Mouse (Mus musculus) liver, adult 2 months (tissue): ENCODE data around the gene Pcsk6. TPM values are rescaled to one million over a fixed set of nuclear protein-coding genes. Genes with fewer than 3 reads are reported as not detected.

Source experiments
- DNase-seq: peaks from one replicate; pipeline ENCODE4 v3.0.0-alpha.2; 2011; ENCODE audit warnings: low read depth, low spot score; ENCODE audit errors: extremely low read depth
- H3K27ac ChIP-seq: fragments of 200-500 bp; replicated peaks from 2 replicates; pipeline ENCODE4 v1.5.1; 2012; ENCODE audit warnings: low read depth, mild to moderate bottlenecking, control low read depth, inconsistent platforms, low read length; ENCODE audit not compliant: insufficient read depth
- H3K27me3 ChIP-seq: fragments of 200-500 bp; 2 replicates; pipeline ENCODE4 v1.6.1; 2012; ENCODE audit warnings: mild to moderate bottlenecking, moderate library complexity, low read length, inconsistent platforms; ENCODE audit not compliant: control insufficient read depth, insufficient read depth
- H3K36me3 ChIP-seq: fragments of 200-500 bp; 2 replicates; pipeline ENCODE4 v1.6.1; 2012; ENCODE audit warnings: low read length, inconsistent platforms; ENCODE audit not compliant: control insufficient read depth, insufficient read depth
- H3K4me1 ChIP-seq: fragments of 200-500 bp; 2 replicates; pipeline ENCODE4 v1.6.1; 2011; ENCODE audit warnings: low read length; ENCODE audit not compliant: control insufficient read depth, insufficient read depth
- H3K4me3 ChIP-seq: fragments of 200-500 bp; 2 replicates; pipeline ENCODE4 v1.5.1; 2011; ENCODE audit warnings: low read depth, mild to moderate bottlenecking, control low read depth, low read length, moderate library complexity; ENCODE audit not compliant: insufficient read depth
- H3K79me2 ChIP-seq: fragments of 200-500 bp; 2 replicates; pipeline ENCODE4 v1.6.1; 2012; ENCODE audit warnings: inconsistent platforms, mild to moderate bottlenecking, low read length, moderate library complexity; ENCODE audit not compliant: control insufficient read depth, insufficient read depth
- H3K9ac ChIP-seq: fragments of 200-500 bp; 2 replicates; pipeline ENCODE4 v1.6.1; 2012; ENCODE audit warnings: low read depth, mild to moderate bottlenecking, control low read depth, inconsistent platforms, low read length
- CTCF ChIP-seq: fragments of 200-500 bp; IDR thresholded peaks from 2 replicates; pipeline ENCODE4 v1.5.1; 2011; ENCODE audit warnings: low read depth, low read length, control low read depth
- POLR2A ChIP-seq: fragments of 200-500 bp; IDR thresholded peaks from 2 replicates; pipeline ENCODE4 v1.6.1; 2011; ENCODE audit warnings: low read length, control low read depth; ENCODE audit not compliant: insufficient read depth; ENCODE audit errors: extremely low read depth
- WGBS: fragments of 180-500 bp; shearing (Covaris S2); methylation state at CpG from one replicate; pipeline ENCODE4 v1.1.7; 2018; 5-methylcytosine and 5-hydroxymethylcytosine counted together
- polyA plus RNA-seq: library from polyadenylated mRNA; depleted of rRNA; stranded (reverse); fragments of >200 nt; gene quantifications from 2 replicates; pipeline ENCODE4 v1.2.3, GENCODE M21; 2012
- total RNA-seq: library from RNA; depleted of rRNA; stranded (reverse); fragments of >200 nt; gene quantifications from 2 replicates; pipeline ENCODE4 v1.2.3, GENCODE M21; 2014

Gene Pcsk6
- total and polyA plus RNA-seq, 2 experiments: 43.2 to 50.2 TPM

DNA sequence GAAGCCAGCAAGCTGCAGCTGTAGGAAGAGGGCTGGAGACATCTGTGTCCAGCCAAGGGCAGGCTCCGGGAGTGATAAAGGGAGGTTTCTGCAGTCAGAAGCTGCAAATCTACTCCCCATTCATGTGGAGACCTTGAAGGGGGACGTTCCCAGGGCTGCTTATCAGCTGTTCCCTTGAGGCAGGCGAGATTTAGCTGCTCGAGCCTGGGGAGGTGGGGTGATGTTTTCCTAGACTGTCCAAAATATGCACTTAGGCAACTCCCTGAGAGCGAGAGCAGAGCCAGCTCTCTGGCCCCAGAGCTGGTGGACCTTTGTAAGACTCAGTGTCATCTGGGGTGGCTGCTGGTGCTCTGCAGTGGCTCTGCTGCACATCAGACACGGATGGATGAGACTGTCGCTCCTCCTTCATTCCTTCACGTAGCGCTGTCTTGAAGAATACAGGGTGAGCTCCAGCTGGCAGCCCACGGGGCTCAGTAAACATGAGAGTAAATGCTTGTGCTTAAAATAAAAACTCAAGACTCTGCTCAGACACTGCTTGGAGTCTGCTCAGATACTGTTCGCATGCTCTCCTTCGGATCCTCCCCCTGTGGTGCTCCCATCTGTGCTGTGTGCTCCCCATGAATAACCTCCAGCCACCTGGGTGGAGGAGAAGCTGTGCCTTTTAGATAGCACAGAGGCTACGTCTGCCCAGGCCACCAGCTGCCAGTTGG, 41.1 kb downstream of the Pcsk6 start:
- Histone ChIP-seq H3K79me2 (peaks cover 36% of the 10 kb centered on the region; the same call in 1 of the 2 replicates), H3K9ac (no peak overlapping the region), H3K27me3 (no peaks in the 10 kb centered on the region), H3K27ac (0 out of 2 replicates have a peak overlapping the region, but pooled peaks have one; percentile 34), H3K36me3 (no peaks in the 10 kb centered on the region), H3K4me3 (no peak overlapping the region), H3K4me1 (peaks cover 8% of the 10 kb centered on the region)
- DNase-seq: peak; percentile 45
- WGBS: 65% methylated on average over 13 of the region's 13 CpGs
- TF ChIP-seq CTCF: no peak
- TF ChIP-seq POLR2A: no peak

DNA sequence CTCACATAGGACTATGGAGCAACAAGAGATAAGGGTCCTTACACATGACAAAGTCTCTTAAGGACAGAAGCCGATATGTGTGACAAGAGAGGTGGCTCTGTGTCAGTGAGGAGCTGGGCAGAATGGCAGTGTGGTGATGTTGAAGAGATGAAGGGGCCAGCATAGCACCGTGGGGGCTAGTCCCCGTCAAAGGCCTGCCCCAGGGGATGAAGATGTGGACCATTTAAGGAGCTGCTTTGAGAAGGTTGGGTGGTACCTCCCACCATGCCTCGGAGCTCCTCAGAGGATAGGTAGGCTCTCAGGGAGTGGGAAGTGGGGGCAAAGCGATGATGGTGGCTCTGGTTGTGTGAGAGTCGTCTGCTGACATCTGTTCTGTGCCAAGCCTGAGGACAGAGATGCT, 41.9 kb downstream of the Pcsk6 start:
- Histone ChIP-seq H3K79me2 (peaks cover 33% of the 10 kb centered on the region; the same call in 1 of the 2 replicates), H3K27ac (no peak overlapping the region), H3K36me3 (no peaks in the 10 kb centered on the region), H3K4me1 (peaks cover 8% of the 10 kb centered on the region), H3K27me3 (no peaks in the 10 kb centered on the region), H3K9ac (no peak overlapping the region), H3K4me3 (no peak overlapping the region)
- DNase-seq: no peak
- no peak for TF ChIP-seq CTCF
- no peak for TF ChIP-seq POLR2A
- WGBS: 82% methylated on average over 6 of the region's 6 CpGs

DNA sequence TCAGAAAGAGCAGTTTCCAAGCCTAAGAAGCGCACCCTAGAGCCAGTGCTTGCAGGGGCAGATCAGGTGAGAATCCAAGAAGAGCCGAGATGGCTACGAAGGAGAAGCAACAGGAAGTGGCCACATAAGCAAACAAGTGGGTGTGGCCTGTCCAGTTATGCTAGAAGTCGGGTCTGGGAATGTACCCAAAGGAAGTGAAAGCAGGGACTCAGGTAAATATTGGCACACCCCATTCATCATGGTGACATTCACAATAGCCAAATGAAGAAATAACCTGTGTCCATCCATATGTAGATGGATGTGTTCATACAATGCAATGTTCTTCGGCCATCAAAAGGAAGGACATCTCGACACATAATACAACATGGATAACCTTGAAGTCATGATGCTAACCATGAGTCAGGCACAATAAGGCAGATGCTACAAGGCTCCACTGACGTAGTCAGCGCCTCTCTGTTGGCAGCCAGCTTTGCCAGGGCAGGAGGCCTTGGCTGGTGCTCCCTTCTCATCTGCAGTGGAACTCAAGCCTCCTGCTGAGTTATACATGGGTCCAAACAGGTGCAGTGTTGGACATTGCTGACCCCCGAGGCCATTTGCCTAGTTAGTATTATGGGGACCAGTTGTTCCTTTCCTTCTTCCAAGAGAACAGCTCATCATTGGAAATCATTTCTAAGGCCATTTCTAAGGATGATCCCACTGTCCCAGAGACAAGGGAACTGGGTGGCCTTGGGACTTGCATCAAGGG, 45.2 kb downstream of the Pcsk6 start:
- H3K27me3 ChIP-seq: no peaks in the 10 kb centered on the region
- H3K79me2 ChIP-seq: peaks cover 21% of the 10 kb centered on the region; the same call in 1 of the 2 replicates
- no peak overlapping the region for H3K9ac ChIP-seq
- DNase-seq: peak; percentile 86
- no peak overlapping the region for H3K4me3 ChIP-seq
- peak overlapping the region; percentile 58 for H3K27ac ChIP-seq
- TF ChIP-seq POLR2A (no peak), CTCF (no peak)
- no peaks in the 10 kb centered on the region for H3K36me3 ChIP-seq
- 47% methylated on average over 9 of the region's 9 CpGs for WGBS
- H3K4me1 ChIP-seq: peaks cover 21% of the 10 kb centered on the region

DNA sequence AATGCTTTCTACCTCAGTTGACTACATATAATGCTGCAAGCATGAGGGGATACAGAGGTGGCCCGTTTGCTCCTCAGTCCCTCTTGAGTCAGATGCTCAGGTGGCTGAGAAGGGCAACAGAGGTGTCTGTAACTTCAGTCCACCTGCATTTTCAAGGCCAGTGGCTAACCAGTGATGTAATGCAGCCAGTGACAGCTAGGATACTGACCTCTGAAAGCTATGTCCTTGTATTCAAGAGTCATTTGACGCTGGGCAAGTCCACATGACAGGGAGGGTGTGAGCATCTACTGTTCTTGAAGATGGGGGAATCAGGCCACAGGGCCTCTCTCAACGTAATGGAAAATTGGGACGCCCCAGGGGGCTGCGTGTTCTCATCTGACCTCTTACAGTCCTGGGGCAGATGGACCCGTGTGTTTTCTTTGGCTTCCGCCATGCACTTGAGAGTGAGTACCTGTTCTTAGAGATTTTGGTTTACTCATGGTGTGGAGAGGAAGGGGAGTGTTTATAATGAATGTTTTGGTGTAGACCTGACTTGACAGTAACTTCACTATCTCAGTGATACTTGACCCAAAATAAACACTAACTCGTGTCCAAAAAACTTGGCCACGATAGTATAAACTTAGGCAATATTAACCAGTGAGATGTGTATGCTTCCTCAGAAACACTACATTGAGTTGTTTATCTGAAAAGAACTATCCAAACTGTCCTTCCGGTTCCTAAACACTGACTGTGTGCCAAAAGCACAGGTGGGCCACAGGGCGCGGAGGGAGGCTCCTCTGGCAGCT, 48.0 kb downstream of the Pcsk6 start:
- Histone ChIP-seq H3K27me3 (no peaks in the 10 kb centered on the region), H3K9ac (peak overlapping the region; percentile 44; the same call in 1 of the 2 replicates), H3K4me3 (no peak overlapping the region), H3K79me2 (peaks cover 12% of the 10 kb centered on the region; the same call in 1 of the 2 replicates), H3K36me3 (no peaks in the 10 kb centered on the region), H3K4me1 (peaks cover 35% of the 10 kb centered on the region), H3K27ac (peak overlapping the region; percentile 95)
- DNase-seq: peak; percentile 94
- 31% methylated on average over 12 of the region's 12 CpGs for WGBS
- no peak for TF ChIP-seq CTCF
- TF ChIP-seq POLR2A: no peak

DNA sequence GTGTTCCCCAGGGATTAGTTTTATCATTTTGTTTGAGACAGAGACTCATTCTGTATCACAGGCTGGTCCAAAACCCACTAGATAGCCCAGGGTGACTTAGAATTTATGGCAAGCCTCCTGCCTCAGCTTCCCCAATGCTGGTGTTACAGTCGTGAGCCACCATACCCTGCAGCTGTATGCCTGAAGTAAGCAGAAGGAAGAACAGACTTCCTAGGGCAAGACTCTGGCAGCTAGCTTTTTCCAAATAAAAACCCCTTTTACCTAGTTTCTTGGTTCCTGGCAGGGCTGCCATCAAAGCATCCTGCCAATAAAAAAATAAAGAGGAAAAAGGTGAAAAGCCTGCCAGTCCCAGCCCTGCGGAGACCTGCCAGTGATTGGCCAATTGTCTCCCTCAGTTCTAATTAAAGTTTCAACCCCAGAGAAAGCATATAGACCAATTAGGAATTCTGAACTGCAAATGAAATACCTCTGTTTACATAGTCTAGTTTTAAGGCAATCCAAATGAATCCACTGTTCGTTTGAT, 51.6 kb downstream of the Pcsk6 start:
- no peaks in the 10 kb centered on the region for H3K27me3 ChIP-seq
- H3K4me1 ChIP-seq: peaks cover 38% of the 10 kb centered on the region
- H3K4me3 ChIP-seq: no peak overlapping the region
- WGBS: 21% methylated on average over 3 of the region's 3 CpGs
- H3K79me2 ChIP-seq: peaks cover 14% of the 10 kb centered on the region; the same call in 1 of the 2 replicates
- peak overlapping the region; percentile 88 for H3K27ac ChIP-seq
- H3K9ac ChIP-seq: peak overlapping the region; percentile 38
- DNase-seq: peak; percentile 85
- TF ChIP-seq POLR2A: no peak
- no peak for TF ChIP-seq CTCF
- H3K36me3 ChIP-seq: no peaks in the 10 kb centered on the region
